Mouse (Mus musculus): ENCODE measurements around the gene Taar7a.

The Taar7a gene

GRCm38 (mm10) chr10:23948026-23948425 is 45.3 kb downstream of the Taar7a start:
- no peak for DNase-seq (ENCODE audit: low spot score)

DNA sequence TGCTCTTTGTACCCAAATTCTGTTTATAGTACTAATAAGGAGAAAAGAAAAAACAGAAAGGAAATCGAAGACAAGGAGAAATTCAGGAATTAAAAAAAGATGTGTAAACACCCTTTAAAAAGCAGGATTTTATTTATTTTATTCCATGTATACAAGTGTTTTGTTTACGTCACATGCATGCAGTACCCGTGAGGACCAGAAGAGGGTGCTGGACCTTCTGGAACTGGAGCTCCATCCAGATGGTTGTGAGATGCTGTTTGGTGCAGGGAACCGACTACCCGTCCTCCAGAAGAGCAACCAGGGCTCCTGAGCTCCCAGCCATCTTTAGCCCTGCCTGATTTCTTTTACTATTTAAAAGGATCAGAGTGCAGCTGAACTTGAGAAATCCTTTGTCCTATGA is 50.8 kb downstream of the Taar7a start:
- DNase-seq (ENCODE audit: low spot score) = no peak

Measured in ovary, postnatal 36 days (tissue).